Mouse (Mus musculus) thymus, postnatal 4 days (tissue): Measurements from ENCODE around the gene Gm1993.
"Not testable (repeated sequence)": the region's sequence is repeated elsewhere in the genome, so short reads cannot be mapped to it uniquely, and the experiment has no call there.

Experiments used
- DNase-seq: peaks from one replicate; pipeline ENCODE4 v3.0.0; 2021

Gene Gm1993

DNA sequence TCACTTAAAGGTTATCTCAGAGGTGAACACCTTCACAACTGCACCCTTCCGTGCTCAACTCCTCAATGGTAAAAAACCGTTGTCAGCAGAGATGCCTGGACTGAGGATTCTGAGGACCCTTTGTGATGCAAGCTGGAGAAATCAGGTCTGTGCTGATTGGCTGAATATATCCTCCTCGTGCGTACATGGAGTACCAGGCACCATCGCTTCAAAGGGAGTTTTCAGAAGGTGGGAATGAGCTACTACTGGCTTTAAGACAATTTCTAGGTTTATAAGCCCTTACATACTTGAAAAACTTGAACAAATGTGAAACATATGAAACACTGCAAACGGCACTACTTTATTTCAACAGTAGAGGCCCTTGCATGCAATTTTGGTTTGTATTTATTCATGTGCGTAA lies at the start of gene Gm1993:
Gene Gm1993 (minus strand): TSS at position 101 of the 400 bp plus-strand sequence.
- DNase-seq: not testable (repeated sequence)
